Comparison of ENCODE assay signal across 21 mouse cellular contexts in genomic region chr12:85761471-85761870, GRCm38 (mm10). TPM values are rescaled to one million over a fixed set of nuclear protein-coding genes. Genes with fewer than 3 reads are reported as not detected.
DNase-seq lines count a peak whose midpoint lies in the region; ATAC-seq and TF ChIP-seq lines count a peak whose summit lies in the region.
"Had no signal": no experiment of that assay in that cellular context is flagged by ENCODE, and none has a peak within 500 bp of the region (broad histone marks: within the 10 kb centered on the region; RNA-seq: fewer than 3 reads in every experiment).

No protein-coding gene starts in this region.

- no peak overlapping the region for H3K9ac ChIP-seq in kidney, embryonic 16.5 days (replicated peaks; ENCODE audit: low read length)
- no peak overlapping the region for H3K9ac ChIP-seq in intestine, embryonic 16.5 days (ENCODE audit: low read depth, low read length)
- H3K9ac ChIP-seq: forebrain, embryonic 15.5 days; limb, embryonic 13.5 days; liver, embryonic 13.5 days; lung, embryonic 15.5 days; midbrain, embryonic 12.5 days; neural tube, embryonic 15.5 days had no signal

- no peak for TF ChIP-seq CTCF in testis, adult 2 months (IDR thresholded peaks at IDR 0.05; ENCODE audit: control insufficient read depth, insufficient read depth, insufficient replicate concordance, low read depth, low read length)

- peak; percentile 30 to 44 for DNase-seq in cerebellum, postnatal 14 days
- no peak for DNase-seq in cerebellum, adult 9-10 months
- peak; percentile 31 for DNase-seq in kidney, adult 9 months
- no peak for DNase-seq in testis, postnatal 10 days (ENCODE audit: low spot score)
- DNase-seq in layer of hippocampus, postnatal 14 days (ENCODE audit: low spot score in 2 of 2), result no peak
- DNase-seq: adrenal gland, postnatal 14 days; cerebellum, adult 8-10 months; kidney, adult 11 months; liver, embryonic 13.5 days had no signal

- 0 out of 2 replicates have a peak, but pooled peaks cover 4% of the 10 kb centered on the region for H3K4me1 ChIP-seq in kidney, embryonic 16.5 days (ENCODE audit: insufficient read depth, low read length)
- H3K4me1 ChIP-seq in testis, adult 2 months (ENCODE audit: control insufficient read depth, insufficient read depth, low read length), result peaks cover 6% of the 10 kb centered on the region
- no peaks in the 10 kb centered on the region for H3K4me1 ChIP-seq in intestine, embryonic 16.5 days (ENCODE audit: control insufficient read depth, insufficient read depth, low read length)
- H3K4me1 ChIP-seq: embryonic facial prominence, embryonic 10.5 days; forebrain, embryonic 15.5 days; hindbrain, embryonic 10.5 days; limb, embryonic 13.5 days; midbrain, embryonic 12.5 days; neural tube, embryonic 15.5 days had no signal

- H3K9me3 ChIP-seq in kidney, embryonic 16.5 days (ENCODE audit: low read length), result no peaks in the 10 kb centered on the region
- no peaks in the 10 kb centered on the region for H3K9me3 ChIP-seq in intestine, embryonic 16.5 days (ENCODE audit: control insufficient read depth, low read length)
- H3K9me3 ChIP-seq: embryonic facial prominence, embryonic 10.5 days; forebrain, embryonic 15.5 days; hindbrain, embryonic 10.5 days; limb, embryonic 13.5 days; liver, embryonic 13.5 days; lung, embryonic 15.5 days; midbrain, embryonic 12.5 days; neural tube, embryonic 15.5 days had no signal

- 85% methylated on average over 4 of the region's 4 CpGs for WGBS in kidney, embryonic 16.5 days
- 87% methylated on average over 4 of the region's 4 CpGs for WGBS in intestine, embryonic 16.5 days

- no peak overlapping the region for H3K4me3 ChIP-seq in kidney, embryonic 16.5 days (ENCODE audit: low read length)
- H3K4me3 ChIP-seq in testis, adult 2 months (ENCODE audit: control insufficient read depth, low read depth, low read length), result peak overlapping the region; percentile 67
- H3K4me3 ChIP-seq in intestine, embryonic 16.5 days (ENCODE audit: low read length), result no peak overlapping the region
- H3K4me3 ChIP-seq: embryonic facial prominence, embryonic 10.5 days; forebrain, embryonic 15.5 days; hindbrain, embryonic 10.5 days; limb, embryonic 13.5 days; liver, embryonic 13.5 days; lung, embryonic 15.5 days; midbrain, embryonic 12.5 days; neural tube, embryonic 15.5 days had no signal

- H3K27me3 ChIP-seq in kidney, embryonic 16.5 days (ENCODE audit: insufficient read depth, low read length), result no peaks in the 10 kb centered on the region
- H3K27me3 ChIP-seq in testis, adult 2 months (ENCODE audit: control insufficient read depth, insufficient read depth, low read length), result no peaks in the 10 kb centered on the region
- H3K27me3 ChIP-seq in intestine, embryonic 16.5 days (replicated peaks; ENCODE audit: control insufficient read depth, insufficient read depth, low read length), result no peaks in the 10 kb centered on the region
- H3K27me3 ChIP-seq: forebrain, embryonic 15.5 days; limb, embryonic 13.5 days; liver, embryonic 13.5 days; midbrain, embryonic 12.5 days; neural tube, embryonic 15.5 days had no signal

- H3K36me3 ChIP-seq in kidney, embryonic 16.5 days (ENCODE audit: insufficient read depth, low read length), result no peaks in the 10 kb centered on the region
- H3K36me3 ChIP-seq in testis, adult 2 months (ENCODE audit: control insufficient read depth, insufficient read depth, low read length), result no peaks in the 10 kb centered on the region
- no peaks in the 10 kb centered on the region for H3K36me3 ChIP-seq in intestine, embryonic 16.5 days (ENCODE audit: control insufficient read depth, insufficient read depth, low read length)
- H3K36me3 ChIP-seq: embryonic facial prominence, embryonic 10.5 days; forebrain, embryonic 15.5 days; hindbrain, embryonic 10.5 days; limb, embryonic 13.5 days; liver, embryonic 13.5 days; lung, embryonic 15.5 days; midbrain, embryonic 12.5 days; neural tube, embryonic 15.5 days had no signal

- H3K27ac ChIP-seq in kidney, embryonic 16.5 days (ENCODE audit: low read length), result no peak overlapping the region
- no peak overlapping the region for H3K27ac ChIP-seq in testis, adult 2 months (ENCODE audit: control insufficient read depth, insufficient read depth, low read depth, low read length)
- H3K27ac ChIP-seq in intestine, embryonic 16.5 days (ENCODE audit: low read length), result no peak overlapping the region
- H3K27ac ChIP-seq: embryonic facial prominence, embryonic 10.5 days; forebrain, embryonic 15.5 days; hindbrain, embryonic 10.5 days; hindbrain, postnatal 0 days; limb, embryonic 13.5 days; liver, embryonic 13.5 days; lung, embryonic 15.5 days; midbrain, embryonic 12.5 days; neural tube, embryonic 15.5 days had no signal

- ATAC-seq in kidney, embryonic 16.5 days (ENCODE audit: low FRiP score, low TSS enrichment), result no peak
- ATAC-seq in intestine, embryonic 16.5 days, result no peak
- ATAC-seq: forebrain, embryonic 15.5 days; hindbrain, postnatal 0 days had no signal

- TF ChIP-seq POLR2A in testis, adult 2 months (IDR thresholded peaks at IDR 0.05; ENCODE audit: control insufficient read depth, low read depth, low read length), result no peak

- H3K4me2 ChIP-seq in kidney, embryonic 16.5 days (replicated peaks; ENCODE audit: low read depth, low read length), result no peak overlapping the region
- no peak overlapping the region for H3K4me2 ChIP-seq in intestine, embryonic 16.5 days (ENCODE audit: low read depth, low read length)
- H3K4me2 ChIP-seq: forebrain, embryonic 15.5 days; limb, embryonic 13.5 days; liver, embryonic 13.5 days; lung, embryonic 15.5 days; midbrain, embryonic 12.5 days; neural tube, embryonic 15.5 days had no signal

RNA-seq across cellular contexts. Expression of gene Flvcr2, which starts 15.1 kb away (rescaled TPM):
- polyA plus RNA-seq in kidney, embryonic 16.5 days (2015; fragmentation: Nextera tagmentation; extraction: Ambion mirVana), result 6.2 and 7.1 TPM in 2 replicates
- polyA plus RNA-seq in testis, adult 2 months (2012; rRNA removed), result 55.7 and 59.5 TPM in 2 replicates
- 3.8 and 5.5 TPM in 2 replicates for polyA plus RNA-seq in intestine, embryonic 16.5 days (2015; fragmentation: Nextera tagmentation; extraction: Ambion mirVana)
- 1 to 10 TPM; 2.9 to 3.2 TPM for total RNA-seq in layer of hippocampus, postnatal 14 days (2021)
- total RNA-seq: megakaryocyte, adult 5-6 weeks had no signal

Comparison
In these comparisons a context has a peak if more than half of its experiments do, and no peak if none do; other contexts are left out.
1. DNase-seq: peak in cerebellum, postnatal 14 days (2 of 2) and kidney, adult 9 months (single experiment); none in cerebellum, adult 9-10 months (single experiment), testis, postnatal 10 days (single experiment) and layer of hippocampus, postnatal 14 days (0 of 2).